Mouse (Mus musculus): ENCODE data around the gene Ret. TPM values are rescaled to one million over a fixed set of nuclear protein-coding genes. Genes with fewer than 3 reads are reported as not detected.

Gene Ret
- 7.6 TPM for polyA plus RNA-seq (2014; fragmentation: Illumina TruSeq; extraction: RNeasy Lipid Tissue Mini Kit (QIAGEN cat#74804); ENCODE audit: low read depth, low replicate concordance)

DNA sequence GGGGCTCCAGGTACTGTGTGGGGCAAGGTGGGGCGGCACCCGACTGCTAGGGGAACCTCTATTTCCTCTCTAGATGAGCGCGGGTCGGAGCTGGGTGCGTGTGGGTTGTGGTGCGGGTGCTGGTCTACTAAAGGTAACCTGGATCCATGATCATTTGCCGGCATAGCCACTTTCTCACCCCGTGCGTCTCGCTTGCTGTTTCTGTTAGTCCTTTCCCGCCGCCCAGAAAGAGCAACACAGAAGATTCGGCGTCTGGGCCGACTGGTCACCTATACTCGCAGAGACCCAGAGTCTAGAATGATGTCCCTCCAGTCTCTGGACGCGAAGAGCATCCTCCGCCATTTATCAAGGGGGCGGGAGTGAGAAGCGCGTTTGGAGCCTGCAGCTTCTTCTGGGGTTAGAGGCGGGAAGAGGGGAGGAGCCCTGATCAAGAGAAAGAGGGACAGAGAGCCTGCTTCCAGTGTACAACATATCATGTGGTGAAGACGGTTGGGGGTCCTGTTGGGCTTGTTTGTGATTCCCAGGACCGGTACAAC, at the start of gene Ret:
Gene Ret, minus strand, starts transcription at position 279 of the 536 bp plus-strand sequence.

DNA sequence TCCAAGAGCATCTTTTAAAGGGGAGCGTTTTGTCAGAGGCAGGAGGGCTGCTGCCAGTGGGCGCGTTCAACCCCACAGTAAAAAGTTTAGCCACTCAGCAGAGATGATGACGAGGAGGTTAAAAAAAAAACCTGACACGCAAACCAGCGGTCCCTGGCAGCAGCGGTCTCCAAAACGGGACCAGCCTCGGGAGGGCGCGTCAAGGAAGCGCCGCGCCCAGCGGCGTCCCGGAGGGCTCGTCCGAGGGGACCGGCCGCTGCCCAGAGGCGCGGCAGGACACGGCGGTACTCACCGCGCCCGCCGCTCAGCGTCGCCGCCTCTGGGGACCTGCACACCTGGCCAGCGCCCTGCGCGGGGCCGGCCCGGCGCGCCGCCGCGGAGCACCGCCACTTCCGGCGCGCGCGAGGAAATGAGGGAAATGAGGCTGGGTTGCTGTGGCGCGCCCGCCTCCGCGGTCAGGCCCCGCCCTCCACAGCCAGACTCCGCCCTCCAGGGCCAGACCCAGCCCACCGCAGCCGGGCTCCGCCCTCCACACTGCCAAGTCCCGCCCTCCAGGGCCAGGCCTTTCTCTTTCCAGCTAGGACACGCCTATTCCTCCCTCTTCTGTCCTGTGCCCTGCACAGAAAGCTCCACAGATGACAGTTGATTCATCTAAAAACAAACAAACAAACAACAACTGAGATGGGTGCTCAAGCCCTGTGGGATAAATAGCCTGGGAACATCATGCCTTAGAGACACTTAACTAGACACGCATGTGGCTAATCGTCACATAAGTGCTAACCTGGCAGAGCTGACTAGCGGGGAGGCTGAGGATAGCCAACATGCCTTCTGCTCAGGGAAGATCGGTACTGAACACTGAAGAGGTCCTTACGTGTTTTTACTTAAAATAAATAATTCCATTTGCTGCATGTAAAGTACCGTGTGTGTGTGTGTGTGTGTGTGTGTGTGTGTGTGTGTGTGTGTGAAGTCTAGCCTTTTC, 58.5 kb downstream of the Ret start, which contains the start of gene Csgalnact2:
Gene Csgalnact2, minus strand, starts transcription at position 410 of the 979 bp plus-strand sequence.

Other genes starting within 250 kb of the Ret start
- gene Rasgef1a, start 186.3 kb downstream of the Ret start, polyA plus RNA-seq (2014; fragmentation: Illumina TruSeq; extraction: RNeasy Lipid Tissue Mini Kit (QIAGEN cat#74804); ENCODE audit: low read depth, low replicate concordance), result 0.09 TPM
- 15.9 TPM for gene Csgalnact2, start 58.6 kb downstream of the Ret start, polyA plus RNA-seq (2014; fragmentation: Illumina TruSeq; extraction: RNeasy Lipid Tissue Mini Kit (QIAGEN cat#74804); ENCODE audit: low read depth, low replicate concordance)
- gene Bms1, start 221.8 kb upstream of the Ret start, polyA plus RNA-seq (2014; fragmentation: Illumina TruSeq; extraction: RNeasy Lipid Tissue Mini Kit (QIAGEN cat#74804); ENCODE audit: low read depth, low replicate concordance), result 19.9 TPM

Data from adipose tissue, adult 10 weeks (tissue).